Mouse (Mus musculus): ENCODE results near the gene Esrrg. TPM values are rescaled to one million over a fixed set of nuclear protein-coding genes. Genes with fewer than 3 reads are reported as not detected.

The Esrrg gene
- polyA plus RNA-seq, 1 experiment = 42.5 TPM

GRCm38 (mm10) chr1:187763451-187763755 lies 154.8 kb downstream of the Esrrg start:
- Histone ChIP-seq H3K4me3 (replicated peaks; ENCODE audit: insufficient read depth, low read depth, low read length) (no peak overlapping the region), H3K27me3 (ENCODE audit: control insufficient read depth, insufficient read depth, low read length) (no peaks in the 10 kb centered on the region), H3K27ac (ENCODE audit: insufficient read depth, low read length) (no peak overlapping the region), H3K4me1 (ENCODE audit: control insufficient read depth, insufficient read depth, low read length) (no peaks in the 10 kb centered on the region)
- WGBS = 87% methylated on average over 4 of the region's 4 CpGs
- DNase-seq = no peak
- TF ChIP-seq CTCF (IDR thresholded peaks at IDR 0.05; ENCODE audit: borderline replicate concordance, insufficient read depth, low read depth, low read length) = no peak

GRCm38 (mm10) chr1:187763821-187764220 lies 155.2 kb downstream of the Esrrg start:
- TF ChIP-seq CTCF (IDR thresholded peaks at IDR 0.05; ENCODE audit: borderline replicate concordance, insufficient read depth, low read depth, low read length) (no peak), POLR2A (IDR thresholded peaks at IDR 0.05; ENCODE audit: borderline replicate concordance, insufficient read depth, low read length) (no peak)
- 83% methylated on average over 3 of the region's 3 CpGs for WGBS

GRCm38 (mm10) chr1:187765577-187765976 lies 157.0 kb downstream of the Esrrg start:
- H3K27me3 ChIP-seq (ENCODE audit: control insufficient read depth, insufficient read depth, low read length) = no peaks in the 10 kb centered on the region
- WGBS = 45% methylated on average over 5 of the region's 5 CpGs
- H3K4me1 ChIP-seq (ENCODE audit: control insufficient read depth, insufficient read depth, low read length) = no peaks in the 10 kb centered on the region
- H3K4me3 ChIP-seq (replicated peaks; ENCODE audit: insufficient read depth, low read depth, low read length) = no peak overlapping the region
- no peak for DNase-seq
- no peak overlapping the region for H3K27ac ChIP-seq (ENCODE audit: insufficient read depth, low read length)
- no peak for TF ChIP-seq POLR2A (IDR thresholded peaks at IDR 0.05; ENCODE audit: borderline replicate concordance, insufficient read depth, low read length)
- no peak for TF ChIP-seq CTCF (IDR thresholded peaks at IDR 0.05; ENCODE audit: borderline replicate concordance, insufficient read depth, low read depth, low read length)

More at GRCm38 (mm10) chr1:187763821-187764220, 155.2 kb downstream of the Esrrg start:
- DNase-seq = no peak
- H3K27me3 ChIP-seq (ENCODE audit: control insufficient read depth, insufficient read depth, low read length) = no peaks in the 10 kb centered on the region
- H3K27ac ChIP-seq (ENCODE audit: insufficient read depth, low read length) = no peak overlapping the region
- H3K4me1 ChIP-seq (ENCODE audit: control insufficient read depth, insufficient read depth, low read length) = no peaks in the 10 kb centered on the region
- H3K4me3 ChIP-seq (replicated peaks; ENCODE audit: insufficient read depth, low read depth, low read length) = no peak overlapping the region

GRCm38 (mm10) chr1:187767355-187767754 lies 158.8 kb downstream of the Esrrg start:
- WGBS = 62% methylated on average over 2 of the region's 2 CpGs

GRCm38 (mm10) chr1:187770234-187770633 lies 161.6 kb downstream of the Esrrg start:
- no peaks in the 10 kb centered on the region for H3K4me1 ChIP-seq (ENCODE audit: control insufficient read depth, insufficient read depth, low read length)
- 89% methylated on average over 3 of the region's 3 CpGs for WGBS
- no peak for TF ChIP-seq POLR2A (IDR thresholded peaks at IDR 0.05; ENCODE audit: borderline replicate concordance, insufficient read depth, low read length)
- no peak for TF ChIP-seq CTCF (IDR thresholded peaks at IDR 0.05; ENCODE audit: borderline replicate concordance, insufficient read depth, low read depth, low read length)
- no peak for DNase-seq
- H3K27ac ChIP-seq (ENCODE audit: insufficient read depth, low read length) = no peak overlapping the region
- H3K4me3 ChIP-seq (replicated peaks; ENCODE audit: insufficient read depth, low read depth, low read length) = no peak overlapping the region
- H3K27me3 ChIP-seq (ENCODE audit: control insufficient read depth, insufficient read depth, low read length) = no peaks in the 10 kb centered on the region

More at GRCm38 (mm10) chr1:187767355-187767754, 158.8 kb downstream of the Esrrg start:
- no peak overlapping the region for H3K27ac ChIP-seq (ENCODE audit: insufficient read depth, low read length)
- H3K27me3 ChIP-seq (ENCODE audit: control insufficient read depth, insufficient read depth, low read length) = no peaks in the 10 kb centered on the region
- no peak for DNase-seq
- no peaks in the 10 kb centered on the region for H3K4me1 ChIP-seq (ENCODE audit: control insufficient read depth, insufficient read depth, low read length)
- TF ChIP-seq POLR2A (IDR thresholded peaks at IDR 0.05; ENCODE audit: borderline replicate concordance, insufficient read depth, low read length) = no peak
- TF ChIP-seq CTCF (IDR thresholded peaks at IDR 0.05; ENCODE audit: borderline replicate concordance, insufficient read depth, low read depth, low read length) = no peak
- H3K4me3 ChIP-seq (replicated peaks; ENCODE audit: insufficient read depth, low read depth, low read length) = no peak overlapping the region

- 74% methylated on average over 4 of the region's 4 CpGs for WGBS
- no peaks in the 10 kb centered on the region for H3K27me3 ChIP-seq (ENCODE audit: control insufficient read depth, insufficient read depth, low read length)
- TF ChIP-seq POLR2A (IDR thresholded peaks at IDR 0.05; ENCODE audit: borderline replicate concordance, insufficient read depth, low read length) (no peak), CTCF (IDR thresholded peaks at IDR 0.05; ENCODE audit: borderline replicate concordance, insufficient read depth, low read depth, low read length) (no peak)
- H3K4me1 ChIP-seq (ENCODE audit: control insufficient read depth, insufficient read depth, low read length) = no peaks in the 10 kb centered on the region
- DNase-seq = no peak
- H3K4me3 ChIP-seq (replicated peaks; ENCODE audit: insufficient read depth, low read depth, low read length) = no peak overlapping the region
- H3K27ac ChIP-seq (ENCODE audit: insufficient read depth, low read length) = no peak overlapping the region
Measured at GRCm38 (mm10) chr1:187771067-187771466, 162.5 kb downstream of the Esrrg start.

GRCm38 (mm10) chr1:187779589-187780178 lies 171.1 kb downstream of the Esrrg start:
- TF ChIP-seq CTCF (IDR thresholded peaks at IDR 0.05; ENCODE audit: borderline replicate concordance, insufficient read depth, low read depth, low read length) = no peak
- no peak for TF ChIP-seq POLR2A (IDR thresholded peaks at IDR 0.05; ENCODE audit: borderline replicate concordance, insufficient read depth, low read length)
- H3K27me3 ChIP-seq (ENCODE audit: control insufficient read depth, insufficient read depth, low read length) = no peaks in the 10 kb centered on the region
- no peaks in the 10 kb centered on the region for H3K4me1 ChIP-seq (ENCODE audit: control insufficient read depth, insufficient read depth, low read length)
- H3K4me3 ChIP-seq (replicated peaks; ENCODE audit: insufficient read depth, low read depth, low read length) = no peak overlapping the region
- WGBS = 86% methylated on average over 10 of the region's 10 CpGs
- H3K27ac ChIP-seq (ENCODE audit: insufficient read depth, low read length) = no peak overlapping the region
- no peak for DNase-seq

GRCm38 (mm10) chr1:187785226-187785625 lies 176.6 kb downstream of the Esrrg start:
- no peak for TF ChIP-seq POLR2A (IDR thresholded peaks at IDR 0.05; ENCODE audit: borderline replicate concordance, insufficient read depth, low read length)
- TF ChIP-seq CTCF (IDR thresholded peaks at IDR 0.05; ENCODE audit: borderline replicate concordance, insufficient read depth, low read depth, low read length) = no peak
- WGBS = 74% methylated on average over 4 of the region's 4 CpGs
- DNase-seq = no peak
- no peak overlapping the region for H3K27ac ChIP-seq (ENCODE audit: insufficient read depth, low read length)
- 0 out of 2 replicates have a peak, but pooled peaks cover 2% of the 10 kb centered on the region for H3K4me1 ChIP-seq (ENCODE audit: control insufficient read depth, insufficient read depth, low read length)
- H3K27me3 ChIP-seq (ENCODE audit: control insufficient read depth, insufficient read depth, low read length) = no peaks in the 10 kb centered on the region; the same call in 1 of the 2 replicates
- no peak overlapping the region for H3K4me3 ChIP-seq (replicated peaks; ENCODE audit: insufficient read depth, low read depth, low read length)

All from cerebellum, adult 2 months (tissue).